Mouse (Mus musculus): ENCODE measurements around the gene Tat. TPM values are rescaled to one million over a fixed set of nuclear protein-coding genes. Genes with fewer than 3 reads are reported as not detected.

Gene Tat
- polyA plus RNA-seq, 1 experiment: not detected

GRCm38 (mm10) chr8:109998066-109998465, 7.8 kb downstream of the Tat start:
- H3K4me1 ChIP-seq (ENCODE audit: control insufficient read depth, insufficient read depth, low read length): no peaks in the 10 kb centered on the region
- no peak for TF ChIP-seq POLR2A (IDR thresholded peaks at IDR 0.05; ENCODE audit: extremely low read depth, insufficient read depth, low read length)
- no peak for TF ChIP-seq CTCF (IDR thresholded peaks at IDR 0.05; ENCODE audit: extremely low read depth, insufficient read depth, low read length)
- H3K27ac ChIP-seq (ENCODE audit: insufficient read depth, low read length): no peak overlapping the region
- H3K4me3 ChIP-seq (ENCODE audit: insufficient read depth, low read length): no peak overlapping the region

GRCm38 (mm10) chr8:109999974-110000373, 9.7 kb downstream of the Tat start:
- Histone ChIP-seq H3K27ac (ENCODE audit: insufficient read depth, low read length) (no peak overlapping the region), H3K4me3 (ENCODE audit: insufficient read depth, low read length) (no peak overlapping the region), H3K4me1 (ENCODE audit: control insufficient read depth, insufficient read depth, low read length) (no peaks in the 10 kb centered on the region)
- no peak for TF ChIP-seq CTCF (IDR thresholded peaks at IDR 0.05; ENCODE audit: extremely low read depth, insufficient read depth, low read length)
- no peak for TF ChIP-seq POLR2A (IDR thresholded peaks at IDR 0.05; ENCODE audit: extremely low read depth, insufficient read depth, low read length)

GRCm38 (mm10) chr8:110002953-110003352, 12.7 kb downstream of the Tat start:
- TF ChIP-seq CTCF (IDR thresholded peaks at IDR 0.05; ENCODE audit: extremely low read depth, insufficient read depth, low read length) (0 out of 2 replicates have a peak, but pooled peaks have one; percentile 10), POLR2A (IDR thresholded peaks at IDR 0.05; ENCODE audit: extremely low read depth, insufficient read depth, low read length) (no peak)
- Histone ChIP-seq H3K4me3 (ENCODE audit: insufficient read depth, low read length) (no peak overlapping the region), H3K27ac (ENCODE audit: insufficient read depth, low read length) (no peak overlapping the region), H3K4me1 (ENCODE audit: control insufficient read depth, insufficient read depth, low read length) (0 out of 2 replicates have a peak, but pooled peaks cover 1% of the 10 kb centered on the region)

- Histone ChIP-seq H3K4me1 (ENCODE audit: control insufficient read depth, insufficient read depth, low read length) (0 out of 2 replicates have a peak, but pooled peaks cover 1% of the 10 kb centered on the region), H3K4me3 (ENCODE audit: insufficient read depth, low read length) (no peak overlapping the region), H3K27ac (ENCODE audit: insufficient read depth, low read length) (no peak overlapping the region)
- TF ChIP-seq POLR2A (IDR thresholded peaks at IDR 0.05; ENCODE audit: extremely low read depth, insufficient read depth, low read length) (no peak), CTCF (IDR thresholded peaks at IDR 0.05; ENCODE audit: extremely low read depth, insufficient read depth, low read length) (no peak)
These were observed 14.1 kb downstream of the Tat start for GRCm38 (mm10) chr8:110004300-110004699.

GRCm38 (mm10) chr8:110006312-110007023, 16.2 kb downstream of the Tat start:
- TF ChIP-seq CTCF (IDR thresholded peaks at IDR 0.05; ENCODE audit: extremely low read depth, insufficient read depth, low read length) (no peak), POLR2A (IDR thresholded peaks at IDR 0.05; ENCODE audit: extremely low read depth, insufficient read depth, low read length) (no peak)
- Histone ChIP-seq H3K4me3 (ENCODE audit: insufficient read depth, low read length) (no peak overlapping the region), H3K27ac (ENCODE audit: insufficient read depth, low read length) (no peak overlapping the region), H3K4me1 (ENCODE audit: control insufficient read depth, insufficient read depth, low read length) (0 out of 2 replicates have a peak, but pooled peaks cover 1% of the 10 kb centered on the region)

GRCm38 (mm10) chr8:110008228-110008994, 18.2 kb downstream of the Tat start:
- Histone ChIP-seq H3K4me3 (ENCODE audit: insufficient read depth, low read length) (no peak overlapping the region), H3K27ac (ENCODE audit: insufficient read depth, low read length) (no peak overlapping the region), H3K4me1 (ENCODE audit: control insufficient read depth, insufficient read depth, low read length) (0 out of 2 replicates have a peak, but pooled peaks cover 1% of the 10 kb centered on the region)
- TF ChIP-seq POLR2A (IDR thresholded peaks at IDR 0.05; ENCODE audit: extremely low read depth, insufficient read depth, low read length) (no peak), CTCF (IDR thresholded peaks at IDR 0.05; ENCODE audit: extremely low read depth, insufficient read depth, low read length) (no peak)

GRCm38 (mm10) chr8:110008995-110009446, 18.8 kb downstream of the Tat start:
- TF ChIP-seq POLR2A (IDR thresholded peaks at IDR 0.05; ENCODE audit: extremely low read depth, insufficient read depth, low read length) (no peak), CTCF (IDR thresholded peaks at IDR 0.05; ENCODE audit: extremely low read depth, insufficient read depth, low read length) (no peak)
- Histone ChIP-seq H3K4me1 (ENCODE audit: control insufficient read depth, insufficient read depth, low read length) (0 out of 2 replicates have a peak, but pooled peaks cover 1% of the 10 kb centered on the region), H3K4me3 (ENCODE audit: insufficient read depth, low read length) (no peak overlapping the region), H3K27ac (ENCODE audit: insufficient read depth, low read length) (no peak overlapping the region)

- peak; percentile 64 for TF ChIP-seq CTCF (IDR thresholded peaks at IDR 0.05; ENCODE audit: extremely low read depth, insufficient read depth, low read length)
- TF ChIP-seq POLR2A (IDR thresholded peaks at IDR 0.05; ENCODE audit: extremely low read depth, insufficient read depth, low read length): no peak
- Histone ChIP-seq H3K27ac (ENCODE audit: insufficient read depth, low read length) (no peak overlapping the region), H3K4me1 (ENCODE audit: control insufficient read depth, insufficient read depth, low read length) (0 out of 2 replicates have a peak, but pooled peaks cover 1% of the 10 kb centered on the region), H3K4me3 (ENCODE audit: insufficient read depth, low read length) (no peak overlapping the region)
These were observed 20.6 kb downstream of the Tat start for GRCm38 (mm10) chr8:110010868-110011267.

GRCm38 (mm10) chr8:110022081-110022480, 31.8 kb downstream of the Tat start:
- TF ChIP-seq POLR2A (IDR thresholded peaks at IDR 0.05; ENCODE audit: extremely low read depth, insufficient read depth, low read length) (no peak), CTCF (IDR thresholded peaks at IDR 0.05; ENCODE audit: extremely low read depth, insufficient read depth, low read length) (no peak)
- Histone ChIP-seq H3K27ac (ENCODE audit: insufficient read depth, low read length) (no peak overlapping the region), H3K4me1 (ENCODE audit: control insufficient read depth, insufficient read depth, low read length) (no peaks in the 10 kb centered on the region), H3K4me3 (ENCODE audit: insufficient read depth, low read length) (no peak overlapping the region)
